Mouse (Mus musculus) gastrocnemius, postnatal 36 days (tissue): Measurements from ENCODE around the gene Yy1. TPM values are rescaled to one million over a fixed set of nuclear protein-coding genes. Genes with fewer than 3 reads are reported as not detected.
A peak's percentile ranks its signal among the peaks of the same experiment; 100 is the strongest.

ENCODE experiments used
- DNase-seq, 2 experiments: peaks; one replicate each; pipeline ENCODE4 v3.0.0; 2022
- intact Hi-C: fragments of 180-260 bp; cut with DNase I; formaldehyde crosslinking; loops from one replicate; pipeline ENCODE4 v1.15.1; 2025
- total RNA-seq, 2 experiments: library from RNA; stranded (reverse); gene quantifications; 2 replicates each; pipeline ENCODE4 v1.2.3; 2021

Gene Yy1
- total RNA-seq, 2 experiments from 2014 or later, result 24.6 to 28.5 TPM

- intact Hi-C loops, result no loop called here
- DNase-seq, result no peak
Measured at GRCm38 (mm10) chr12:108766316-108766715, 26.5 kb upstream of the Yy1 start.

GRCm38 (mm10) chr12:108766866-108767265 is 25.9 kb upstream of the Yy1 start:
- intact Hi-C loops, result no loop called here
- no peak for DNase-seq

- DNase-seq, result no peak
- intact Hi-C loops, result no loop called here
Measured at GRCm38 (mm10) chr12:108768196-108768854, 24.4 kb upstream of the Yy1 start.

- no peak for DNase-seq
- intact Hi-C loops, result no loop called here
Measured at GRCm38 (mm10) chr12:108780108-108780877, 12.5 kb upstream of the Yy1 start.

GRCm38 (mm10) chr12:108785161-108785560 is 7.6 kb upstream of the Yy1 start:
- no peak for DNase-seq
- intact Hi-C loops, result no loop called here

GRCm38 (mm10) chr12:108787329-108787728 is 5.4 kb upstream of the Yy1 start:
- no peak for DNase-seq
- intact Hi-C loops, result no loop called here

- DNase-seq, result peak; percentile 65 to 78
- intact Hi-C loops, result no loop called here
Measured at GRCm38 (mm10) chr12:108792152-108792545, 624 bp upstream of the Yy1 start.

- intact Hi-C loops, result no loop called here
- peak in 1 of 2 experiments; percentile 35 for DNase-seq
Measured at GRCm38 (mm10) chr12:108793453-108793941, 724 bp downstream of the Yy1 start.

- peak; percentile 76 to 77 for DNase-seq
- intact Hi-C loops, result no loop called here
Measured at GRCm38 (mm10) chr12:108794078-108794711, 1.4 kb downstream of the Yy1 start.

- intact Hi-C loops, result no loop called here
- DNase-seq, result no peak
Measured at GRCm38 (mm10) chr12:108794979-108795537, 2.3 kb downstream of the Yy1 start.

GRCm38 (mm10) chr12:108801613-108802012 is 8.8 kb downstream of the Yy1 start:
- no peak for DNase-seq
- intact Hi-C loops, result no loop called here

- DNase-seq, result no peak
- intact Hi-C loops, result no loop called here
Measured at GRCm38 (mm10) chr12:108804388-108804787, 11.6 kb downstream of the Yy1 start.

- DNase-seq, result no peak
- intact Hi-C loops, result no loop called here
Measured at GRCm38 (mm10) chr12:108808465-108808864, 15.7 kb downstream of the Yy1 start.

- intact Hi-C loops, result loop anchor here (5.0 kb wide), 1 partner anchor 83 kb away; the partner anchor contains the start of genes Wars and Wdr25
Measured at GRCm38 (mm10) chr12:108809771-108810170, 17.0 kb downstream of the Yy1 start.

GRCm38 (mm10) chr12:108810309-108810708 is 17.5 kb downstream of the Yy1 start:
- intact Hi-C loops, result loop anchor here (5.0 kb wide), 1 partner anchor 82 kb away; the partner anchor contains the start of genes Wars and Wdr25
- no peak for DNase-seq

More at GRCm38 (mm10) chr12:108809771-108810170, 17.0 kb downstream of the Yy1 start:
- no peak for DNase-seq

- intact Hi-C loops, result loop anchor here (5.0 kb wide), 1 partner anchor 81 kb away; the partner anchor contains the start of genes Wars and Wdr25
- no peak for DNase-seq
Measured at GRCm38 (mm10) chr12:108811133-108811532, 18.4 kb downstream of the Yy1 start.

GRCm38 (mm10) chr12:108812463-108812862 is 19.7 kb downstream of the Yy1 start:
- intact Hi-C loops, result loop anchor here (5.0 kb wide), 1 partner anchor 80 kb away; the partner anchor contains the start of genes Wars and Wdr25
- DNase-seq, result no peak

- intact Hi-C loops, result loop anchor here (5.0 kb wide), 1 partner anchor 78 kb away; the partner anchor contains the start of genes Wars and Wdr25
- DNase-seq, result no peak
Measured at GRCm38 (mm10) chr12:108814470-108814869, 21.7 kb downstream of the Yy1 start.

GRCm38 (mm10) chr12:108816569-108816968 is 23.8 kb downstream of the Yy1 start:
- intact Hi-C loops, result no loop called here
- no peak for DNase-seq

GRCm38 (mm10) chr12:108820461-108820860 is 27.7 kb downstream of the Yy1 start:
- no peak for DNase-seq
- intact Hi-C loops, result no loop called here
